Mouse (Mus musculus): ENCODE results near the gene A4gnt. TPM values are rescaled to one million over a fixed set of nuclear protein-coding genes. Genes with fewer than 3 reads are reported as not detected.
A peak's percentile ranks its signal among the peaks of the same experiment; 100 is the strongest.

The A4gnt gene
- total RNA-seq, 2 experiments from 2014 or later: not detected

GRCm38 (mm10) chr9:99636776-99637175 lies 24.5 kb downstream of the A4gnt start:
- no peak for DNase-seq

- DNase-seq: no peak
Observed at GRCm38 (mm10) chr9:99637227-99637626, 24.9 kb downstream of the A4gnt start.

- no peak for DNase-seq
Observed at GRCm38 (mm10) chr9:99637736-99638135, 25.4 kb downstream of the A4gnt start.

GRCm38 (mm10) chr9:99639957-99640356 lies 27.7 kb downstream of the A4gnt start:
- no peak for DNase-seq

- no peak for DNase-seq
Observed at GRCm38 (mm10) chr9:99645416-99645815, 33.1 kb downstream of the A4gnt start.

- DNase-seq: no peak
Observed at GRCm38 (mm10) chr9:99646102-99646501, 33.8 kb downstream of the A4gnt start.

- no peak for DNase-seq
Observed at GRCm38 (mm10) chr9:99660756-99661155, 48.5 kb downstream of the A4gnt start.

GRCm38 (mm10) chr9:99661606-99662166 lies 49.4 kb downstream of the A4gnt start:
- no peak for DNase-seq

GRCm38 (mm10) chr9:99662406-99662805 lies 50.1 kb downstream of the A4gnt start:
- peak; percentile 76 to 77 for DNase-seq

GRCm38 (mm10) chr9:99662887-99663286 lies 50.6 kb downstream of the A4gnt start:
- peak in 1 of 2 experiments; percentile 25 for DNase-seq

GRCm38 (mm10) chr9:99667596-99667995 lies 55.3 kb downstream of the A4gnt start:
- DNase-seq: peak; percentile 24 to 40

- DNase-seq: peak in 1 of 2 experiments; percentile 18
Observed at GRCm38 (mm10) chr9:99671603-99672002, 59.3 kb downstream of the A4gnt start.

Other genes starting within 250 kb of the A4gnt start
- 10 to 100 TPM; 43.5 to 66.9 TPM for gene Mras, start 175.1 kb upstream of the A4gnt start, total RNA-seq (2021)
- not detected for gene Nme9, start 161.0 kb upstream of the A4gnt start, total RNA-seq (2021)
- 10 to 100 TPM; 24.1 to 43.3 TPM for gene Armc8, start 43.6 kb upstream of the A4gnt start, total RNA-seq (2021)
- gene Dbr1, start 36.7 kb upstream of the A4gnt start, total RNA-seq (2021): 10 to 100 TPM; 12.8 to 15.0 TPM
- 1 to 10 TPM; 4.5 to 4.6 TPM for gene Dzip1l, start 17.0 kb downstream of the A4gnt start, total RNA-seq (2021)
- gene Cldn18, start 104.8 kb downstream of the A4gnt start, total RNA-seq (2021): not detected